Mouse (Mus musculus) granulocyte monocyte progenitor cell, adult 5-6 weeks (primary cell): ENCODE results near the gene Magoh. TPM values are rescaled to one million over a fixed set of nuclear protein-coding genes. Genes with fewer than 3 reads are reported as not detected.

Source experiments
- ATAC-seq: replicated peaks from 2 replicates; pipeline ENCODE4 v1.8.0; 2016; ENCODE audit warnings: mild to moderate bottlenecking, moderate TSS enrichment, inconsistent platforms; ENCODE audit not compliant: poor library complexity, severe bottlenecking
- total RNA-seq, 2 experiments: library from RNA; stranded (forward) in 1 of 2; stranded (reverse) in 1 of 2; fragments of 200-712, 200-1000 nt in 1 of 2; fragments of >200 nt in 1 of 2; fragmentation: Nextera tagmentation in 1 of 2; gene quantifications; 2 replicates each; pipeline ENCODE4 v1.2.3; 2014 to 2017

The Magoh gene
- total RNA-seq (2014; fragmentation: Nextera tagmentation) (244 and 294 TPM in 2 replicates), total RNA-seq (2017) (322 and 356 TPM in 2 replicates)

DNA sequence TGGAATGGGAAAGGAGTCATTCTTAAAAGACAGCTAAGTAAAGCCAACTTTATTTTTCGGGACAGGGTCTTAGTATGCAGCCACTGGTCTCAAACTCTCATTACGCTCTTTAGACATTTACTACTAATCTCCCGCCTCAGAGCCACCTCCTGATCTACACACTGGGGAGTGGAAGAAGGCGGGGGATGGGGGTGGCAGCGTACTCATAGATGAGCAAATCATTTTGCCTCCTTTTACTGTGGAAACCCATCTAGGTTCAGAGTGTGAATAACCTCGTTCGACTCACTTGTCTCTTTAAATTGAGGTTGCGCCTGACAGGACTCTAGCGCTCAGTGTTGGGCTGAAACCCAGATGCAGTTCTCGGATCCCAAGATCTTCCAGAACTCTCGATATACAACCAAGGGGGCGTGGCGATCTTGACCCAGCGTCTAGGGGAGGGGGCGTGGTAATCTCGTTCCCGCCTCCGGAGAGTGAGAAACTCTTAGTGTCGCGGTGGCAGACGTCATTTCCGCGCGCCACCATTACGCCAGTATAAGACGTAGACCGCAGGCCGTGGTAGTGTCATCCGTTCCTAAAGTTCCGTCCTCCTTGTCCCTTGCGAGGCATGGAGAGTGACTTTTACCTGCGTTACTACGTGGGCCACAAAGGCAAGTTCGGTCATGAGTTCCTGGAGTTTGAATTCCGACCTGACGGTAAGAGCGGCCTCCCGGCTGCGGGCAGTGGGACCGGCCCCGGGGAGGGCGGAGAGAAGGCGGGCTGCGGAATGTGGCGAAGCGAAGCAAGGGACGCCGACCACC, at the start of gene Magoh:
Magoh (plus strand) TSS at position 502 of the 797 bp plus-strand sequence.
- ATAC-seq: peak; percentile 98

- no peak for ATAC-seq
These were observed 49.4 kb upstream of the Magoh start for GRCm38 (mm10) chr4:107830189-107830588.

DNA sequence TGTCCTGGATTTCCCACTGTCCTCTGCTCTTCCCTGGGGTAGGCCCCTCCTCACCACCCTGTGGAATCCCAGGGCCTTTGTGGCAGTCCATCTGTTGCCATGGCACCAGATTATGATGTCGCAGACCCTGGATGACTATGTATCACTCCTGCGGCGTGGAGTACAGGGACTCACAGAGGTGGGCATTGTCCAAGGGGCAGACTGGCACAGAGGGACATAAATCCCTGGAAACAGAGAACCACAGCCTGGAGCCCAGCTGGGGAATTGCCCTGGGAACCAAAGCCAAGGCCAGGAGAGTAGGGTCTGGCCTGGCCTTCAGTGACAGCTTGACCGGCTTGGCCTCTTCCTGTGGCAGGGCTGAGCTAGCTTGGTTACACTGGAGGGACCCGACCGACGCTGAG, 48.7 kb upstream of the Magoh start:
- no peak for ATAC-seq

DNA sequence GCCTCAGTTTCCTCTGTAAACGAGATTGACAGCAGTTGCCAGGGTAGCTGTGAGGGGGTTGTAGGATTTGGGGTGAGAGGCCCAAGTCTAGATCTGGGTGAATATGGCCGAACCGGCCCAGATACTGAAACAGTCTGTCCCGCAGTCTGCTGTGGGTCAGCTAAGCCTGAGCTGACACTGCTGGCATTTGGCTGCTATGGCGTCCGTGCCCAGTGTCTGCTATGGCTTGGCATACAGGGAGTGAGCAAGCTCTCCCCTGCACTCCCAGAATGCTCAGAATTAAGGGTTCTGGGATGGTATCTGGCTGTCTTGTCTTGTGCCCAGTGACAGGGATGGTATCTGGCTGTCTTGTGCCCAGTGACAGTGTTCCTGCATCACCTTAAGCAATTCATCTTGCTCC, 47.9 kb upstream of the Magoh start:
- ATAC-seq: no peak

- no peak for ATAC-seq
These were observed 46.0 kb upstream of the Magoh start for GRCm38 (mm10) chr4:107833525-107833924.

GRCm38 (mm10) chr4:107834643-107835314, 44.8 kb upstream of the Magoh start:
- no peak for ATAC-seq

- ATAC-seq: no peak
These were observed 44.0 kb upstream of the Magoh start for GRCm38 (mm10) chr4:107835508-107835909.

- no peak for ATAC-seq
These were observed 42.8 kb upstream of the Magoh start for GRCm38 (mm10) chr4:107836758-107837157.

DNA sequence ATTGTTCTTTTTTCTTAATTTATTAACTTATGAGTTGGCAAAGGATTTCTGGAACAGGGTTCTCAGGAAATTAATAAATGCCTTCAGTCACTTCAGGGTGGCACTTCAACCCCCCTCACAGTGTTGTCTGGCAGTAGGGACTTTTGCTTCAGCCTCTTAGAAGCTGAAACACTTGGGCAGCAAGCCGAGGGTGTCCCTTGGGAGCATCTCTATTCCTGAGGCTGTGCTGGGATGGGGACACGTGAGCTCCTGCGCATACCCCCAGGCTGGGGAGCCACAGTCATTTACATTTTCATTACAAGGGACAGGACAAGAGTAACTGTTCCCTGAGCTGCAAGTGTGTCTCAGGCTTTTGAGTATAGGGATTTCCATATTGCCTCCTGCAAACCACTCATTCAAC, 41.6 kb upstream of the Magoh start:
- no peak for ATAC-seq

GRCm38 (mm10) chr4:107843687-107844086, 35.9 kb upstream of the Magoh start:
- ATAC-seq: no peak

DNA sequence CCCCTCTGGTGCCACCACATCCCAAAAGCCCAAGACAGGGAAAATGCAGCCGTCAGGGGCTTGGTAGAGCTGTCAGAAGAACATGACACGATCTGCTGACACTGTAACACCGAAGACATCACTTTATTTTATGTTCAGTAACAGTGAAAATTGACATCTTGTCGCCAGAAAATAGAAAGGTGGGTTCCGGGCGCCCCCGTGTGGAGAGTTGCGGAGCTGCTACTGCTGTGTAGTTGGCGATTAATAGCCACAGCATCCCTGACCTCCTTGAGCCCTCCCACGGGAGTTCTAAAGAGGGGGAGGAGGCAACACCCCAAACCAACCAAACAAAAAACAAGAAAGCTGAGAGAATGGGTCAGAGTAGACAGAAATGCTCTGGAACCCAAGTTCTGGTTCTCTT, 34.6 kb upstream of the Magoh start:
- ATAC-seq: peak; percentile 68

- ATAC-seq: no peak
These were observed 32.8 kb upstream of the Magoh start for GRCm38 (mm10) chr4:107846795-107847194.

DNA sequence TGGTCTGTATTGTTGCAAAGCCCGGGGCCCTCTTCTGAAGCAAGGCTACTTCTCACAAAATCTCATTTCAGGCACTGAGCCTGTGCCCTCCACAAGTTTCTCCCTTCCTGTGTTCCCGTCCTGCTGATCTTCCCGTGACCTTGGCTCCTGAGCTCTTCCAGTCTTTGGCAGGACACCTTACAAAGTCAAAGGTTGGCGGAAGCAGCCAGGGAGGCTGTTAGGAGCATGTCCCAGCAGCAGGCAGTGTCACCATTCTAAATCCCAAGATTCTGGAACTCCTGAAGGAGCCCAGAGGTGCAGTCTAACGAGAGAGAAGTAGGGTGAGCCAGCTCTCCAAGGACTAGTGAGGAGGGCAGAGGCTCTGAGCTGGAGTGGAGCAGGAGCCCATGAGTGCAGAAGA, 31.0 kb upstream of the Magoh start:
- ATAC-seq: no peak

- ATAC-seq: no peak
These were observed 29.9 kb upstream of the Magoh start for GRCm38 (mm10) chr4:107849621-107850020.

GRCm38 (mm10) chr4:107850091-107850490, 29.5 kb upstream of the Magoh start:
- no peak for ATAC-seq

- ATAC-seq: no peak
These were observed 26.2 kb upstream of the Magoh start for GRCm38 (mm10) chr4:107853333-107853732.

- no peak for ATAC-seq
These were observed 25.7 kb upstream of the Magoh start for GRCm38 (mm10) chr4:107853836-107854235.

- no peak for ATAC-seq
These were observed 22.4 kb upstream of the Magoh start for GRCm38 (mm10) chr4:107856958-107857686.

GRCm38 (mm10) chr4:107858995-107859394, 20.6 kb upstream of the Magoh start:
- ATAC-seq: no peak

DNA sequence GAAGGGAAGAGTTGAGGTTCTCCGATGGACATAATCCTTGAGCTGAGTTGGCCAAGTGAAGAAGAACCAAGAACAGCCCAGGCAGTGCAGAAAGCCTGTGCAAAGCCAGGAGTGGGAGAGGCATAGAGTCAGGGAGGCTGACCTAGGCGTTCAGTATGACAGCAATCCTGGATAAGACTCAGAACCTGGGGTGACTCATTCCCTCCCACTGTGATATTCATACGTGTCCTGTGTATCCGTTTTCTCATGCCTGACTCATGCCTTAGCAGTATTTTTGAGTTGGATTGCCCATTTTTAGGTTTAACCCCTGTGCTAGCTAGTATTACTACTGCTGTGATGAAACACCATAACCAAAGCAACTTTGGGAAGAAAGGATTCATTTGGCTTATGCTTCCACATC, 14.7 kb upstream of the Magoh start:
- ATAC-seq: no peak

DNA sequence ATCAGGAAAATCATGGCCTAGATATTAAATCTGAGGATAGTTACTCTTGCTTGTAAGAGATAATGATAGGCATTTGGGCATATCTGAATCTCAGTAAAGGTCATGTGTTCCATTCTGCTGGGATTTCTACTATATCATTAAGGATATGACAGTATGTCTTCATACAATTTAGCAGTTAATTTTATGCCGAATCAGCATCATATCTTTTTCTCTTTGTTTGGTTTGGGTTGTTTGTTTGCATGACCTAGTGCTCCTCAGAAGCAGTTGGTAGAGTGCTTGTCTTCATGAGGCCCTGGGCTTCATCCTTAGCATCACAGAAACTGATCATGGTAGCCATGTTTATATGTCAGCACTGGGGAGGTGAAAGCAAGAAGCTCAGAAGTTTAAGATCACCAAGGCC, 2.1 kb downstream of the Magoh start:
- ATAC-seq: no peak
